Mouse (Mus musculus): ENCODE data around the gene Aim2. TPM values are rescaled to one million over a fixed set of nuclear protein-coding genes. Genes with fewer than 3 reads are reported as not detected.

Aim2 gene
- polyA plus RNA-seq, 1 experiment, result 10.4 TPM

- Histone ChIP-seq H3K27ac (ENCODE audit: insufficient read depth, low read length) (no peak overlapping the region), H3K4me1 (ENCODE audit: control insufficient read depth, insufficient read depth, insufficient read length) (peaks cover 12% of the 10 kb centered on the region), H3K27me3 (ENCODE audit: control insufficient read depth, insufficient read depth, low read length) (no peaks in the 10 kb centered on the region), H3K4me3 (ENCODE audit: extremely low read depth, insufficient read depth, insufficient read length) (no peak overlapping the region), H3K36me3 (ENCODE audit: control insufficient read depth, insufficient read depth, low read length) (no peaks in the 10 kb centered on the region)
- TF ChIP-seq CTCF (IDR thresholded peaks at IDR 0.05; ENCODE audit: extremely low read depth, insufficient read depth, insufficient read length, insufficient replicate concordance), result no peak
- no peak for TF ChIP-seq POLR2A (IDR thresholded peaks at IDR 0.05; ENCODE audit: low read depth, low read length)
- peak in 1 of 2 experiments; percentile 63 for DNase-seq (ENCODE audit: low read depth in 1 of 2, low spot score in 2 of 2)
- WGBS, result 23% methylated on average over 4 of the region's 4 CpGs
Measured at GRCm38 (mm10) chr1:173411863-173412262, 61.2 kb downstream of the Aim2 start.

- H3K4me3 ChIP-seq (ENCODE audit: extremely low read depth, insufficient read depth, insufficient read length), result no peak overlapping the region
- H3K4me1 ChIP-seq (ENCODE audit: control insufficient read depth, insufficient read depth, insufficient read length), result peaks cover 8% of the 10 kb centered on the region
- no peaks in the 10 kb centered on the region for H3K36me3 ChIP-seq (ENCODE audit: control insufficient read depth, insufficient read depth, low read length)
- DNase-seq (ENCODE audit: low read depth in 1 of 2, low spot score in 2 of 2), result no peak
- no peak for TF ChIP-seq CTCF (IDR thresholded peaks at IDR 0.05; ENCODE audit: extremely low read depth, insufficient read depth, insufficient read length, insufficient replicate concordance)
- no peak for TF ChIP-seq POLR2A (IDR thresholded peaks at IDR 0.05; ENCODE audit: low read depth, low read length)
- WGBS, result 54% methylated on average over 3 of the region's 3 CpGs
- no peaks in the 10 kb centered on the region for H3K27me3 ChIP-seq (ENCODE audit: control insufficient read depth, insufficient read depth, low read length)
- no peak overlapping the region for H3K27ac ChIP-seq (ENCODE audit: insufficient read depth, low read length)
Measured at GRCm38 (mm10) chr1:173414631-173415030, 64.0 kb downstream of the Aim2 start.

GRCm38 (mm10) chr1:173418516-173418915 lies 67.8 kb downstream of the Aim2 start:
- Histone ChIP-seq H3K36me3 (ENCODE audit: control insufficient read depth, insufficient read depth, low read length) (no peaks in the 10 kb centered on the region), H3K27ac (ENCODE audit: insufficient read depth, low read length) (no peak overlapping the region), H3K27me3 (ENCODE audit: control insufficient read depth, insufficient read depth, low read length) (no peaks in the 10 kb centered on the region), H3K4me1 (ENCODE audit: control insufficient read depth, insufficient read depth, insufficient read length) (no peaks in the 10 kb centered on the region; the same call in 1 of the 2 replicates), H3K4me3 (ENCODE audit: extremely low read depth, insufficient read depth, insufficient read length) (no peak overlapping the region)
- TF ChIP-seq CTCF (IDR thresholded peaks at IDR 0.05; ENCODE audit: extremely low read depth, insufficient read depth, insufficient read length, insufficient replicate concordance) (no peak), POLR2A (IDR thresholded peaks at IDR 0.05; ENCODE audit: low read depth, low read length) (no peak)
- DNase-seq (ENCODE audit: low read depth in 1 of 2, low spot score in 2 of 2), result no peak
- WGBS, result 83% methylated on average over 3 of the region's 3 CpGs

- Histone ChIP-seq H3K4me3 (ENCODE audit: extremely low read depth, insufficient read depth, insufficient read length) (no peak overlapping the region), H3K4me1 (ENCODE audit: control insufficient read depth, insufficient read depth, insufficient read length) (no peaks in the 10 kb centered on the region; the same call in 1 of the 2 replicates), H3K27me3 (ENCODE audit: control insufficient read depth, insufficient read depth, low read length) (no peaks in the 10 kb centered on the region), H3K36me3 (ENCODE audit: control insufficient read depth, insufficient read depth, low read length) (no peaks in the 10 kb centered on the region), H3K27ac (ENCODE audit: insufficient read depth, low read length) (peak overlapping the region; percentile 45; the same call in 1 of the 2 replicates)
- no peak for DNase-seq (ENCODE audit: low read depth in 1 of 2, low spot score in 2 of 2)
- TF ChIP-seq POLR2A (IDR thresholded peaks at IDR 0.05; ENCODE audit: low read depth, low read length) (no peak), CTCF (IDR thresholded peaks at IDR 0.05; ENCODE audit: extremely low read depth, insufficient read depth, insufficient read length, insufficient replicate concordance) (no peak)
- 71% methylated on average over 1 of the region's 1 CpGs for WGBS
Measured at GRCm38 (mm10) chr1:173418936-173419621, 68.4 kb downstream of the Aim2 start.

GRCm38 (mm10) chr1:173420374-173420773 lies 69.7 kb downstream of the Aim2 start:
- Histone ChIP-seq H3K4me1 (ENCODE audit: control insufficient read depth, insufficient read depth, insufficient read length) (no peaks in the 10 kb centered on the region; the same call in 1 of the 2 replicates), H3K4me3 (ENCODE audit: extremely low read depth, insufficient read depth, insufficient read length) (peak overlapping the region; percentile 41), H3K27me3 (ENCODE audit: control insufficient read depth, insufficient read depth, low read length) (no peaks in the 10 kb centered on the region), H3K27ac (ENCODE audit: insufficient read depth, low read length) (no peak overlapping the region), H3K36me3 (ENCODE audit: control insufficient read depth, insufficient read depth, low read length) (no peaks in the 10 kb centered on the region)
- no peak for TF ChIP-seq POLR2A (IDR thresholded peaks at IDR 0.05; ENCODE audit: low read depth, low read length)
- no peak for TF ChIP-seq CTCF (IDR thresholded peaks at IDR 0.05; ENCODE audit: extremely low read depth, insufficient read depth, insufficient read length, insufficient replicate concordance)
- 19% methylated on average over 6 of the region's 6 CpGs for WGBS
- peak; percentile 68 to 75 for DNase-seq (ENCODE audit: low read depth in 1 of 2, low spot score in 2 of 2)

- Histone ChIP-seq H3K27me3 (ENCODE audit: control insufficient read depth, insufficient read depth, low read length) (no peaks in the 10 kb centered on the region), H3K4me3 (ENCODE audit: extremely low read depth, insufficient read depth, insufficient read length) (no peak overlapping the region), H3K4me1 (ENCODE audit: control insufficient read depth, insufficient read depth, insufficient read length) (peaks cover 13% of the 10 kb centered on the region; the same call in 1 of the 2 replicates), H3K36me3 (ENCODE audit: control insufficient read depth, insufficient read depth, low read length) (peaks cover 1% of the 10 kb centered on the region), H3K27ac (ENCODE audit: insufficient read depth, low read length) (no peak overlapping the region)
- no peak for TF ChIP-seq CTCF (IDR thresholded peaks at IDR 0.05; ENCODE audit: extremely low read depth, insufficient read depth, insufficient read length, insufficient replicate concordance)
- no peak for TF ChIP-seq POLR2A (IDR thresholded peaks at IDR 0.05; ENCODE audit: low read depth, low read length)
- WGBS, result 59% methylated on average over 2 of the region's 2 CpGs
- DNase-seq (ENCODE audit: low read depth in 1 of 2, low spot score in 2 of 2), result no peak
Measured at GRCm38 (mm10) chr1:173426345-173426744, 75.7 kb downstream of the Aim2 start.

- 70% methylated on average over 8 of the region's 8 CpGs for WGBS
- Histone ChIP-seq H3K27ac (ENCODE audit: insufficient read depth, low read length) (no peak overlapping the region), H3K4me1 (ENCODE audit: control insufficient read depth, insufficient read depth, insufficient read length) (peaks cover 17% of the 10 kb centered on the region; the same call in 1 of the 2 replicates), H3K36me3 (ENCODE audit: control insufficient read depth, insufficient read depth, low read length) (peaks cover 1% of the 10 kb centered on the region), H3K27me3 (ENCODE audit: control insufficient read depth, insufficient read depth, low read length) (no peaks in the 10 kb centered on the region), H3K4me3 (ENCODE audit: extremely low read depth, insufficient read depth, insufficient read length) (no peak overlapping the region)
- no peak for DNase-seq (ENCODE audit: low read depth in 1 of 2, low spot score in 2 of 2)
- TF ChIP-seq POLR2A (IDR thresholded peaks at IDR 0.05; ENCODE audit: low read depth, low read length) (no peak), CTCF (IDR thresholded peaks at IDR 0.05; ENCODE audit: extremely low read depth, insufficient read depth, insufficient read length, insufficient replicate concordance) (no peak)
Measured at GRCm38 (mm10) chr1:173427385-173427784, 76.7 kb downstream of the Aim2 start.

Data from spleen, adult 2 months (tissue).